Mouse (Mus musculus) limb, embryonic 13.5 days (tissue): ENCODE results near the gene P2rx3. TPM values are rescaled to one million over a fixed set of nuclear protein-coding genes. Genes with fewer than 3 reads are reported as not detected.
A peak's percentile ranks its signal among the peaks of the same experiment; 100 is the strongest.

Source experiments
- ATAC-seq: fragments of 200-750 bp; cut with Nextera tagmentation; 2 replicates; pipeline ENCODE4 v1.8.0; 2017; ENCODE audit warnings: low read depth, moderate number of reproducible peaks, moderate TSS enrichment; ENCODE audit not compliant: low FRiP score
- H3K27ac ChIP-seq: fragments of 300-500 bp; sonication (generic); 2 replicates; pipeline ENCODE4 v1.5.1; 2015; ENCODE audit warnings: inconsistent platforms, mild to moderate bottlenecking, moderate library complexity
- H3K27me3 ChIP-seq: fragments of 300-500 bp; sonication (generic); 2 replicates; pipeline ENCODE4 v1.6.1; 2015; ENCODE audit warnings: mild to moderate bottlenecking, inconsistent platforms
- H3K36me3 ChIP-seq: fragments of 300-500 bp; sonication (generic); 2 replicates; pipeline ENCODE4 v1.6.1; 2015; ENCODE audit warnings: inconsistent platforms, mild to moderate bottlenecking, moderate library complexity
- H3K4me1 ChIP-seq: fragments of 300-500 bp; sonication (generic); 2 replicates; pipeline ENCODE4 v1.6.1; 2015; ENCODE audit warnings: inconsistent platforms
- H3K4me2 ChIP-seq: fragments of 300-500 bp; sonication (generic); replicated peaks from 2 replicates; pipeline ENCODE4 v1.6.1; 2015; ENCODE audit warnings: inconsistent platforms, mild to moderate bottlenecking, moderate library complexity
- H3K4me3 ChIP-seq: fragments of 300-500 bp; sonication (generic); 2 replicates; pipeline ENCODE4 v1.5.1; 2015; ENCODE audit warnings: moderate library complexity, mild to moderate bottlenecking, inconsistent platforms
- H3K9ac ChIP-seq: fragments of 300-500 bp; sonication (generic); 2 replicates; pipeline ENCODE4 v1.6.1; 2015; ENCODE audit warnings: mild to moderate bottlenecking, inconsistent platforms
- H3K9me3 ChIP-seq: fragments of 300-500 bp; sonication (generic); 2 replicates; pipeline ENCODE4 v1.6.1; 2016; ENCODE audit warnings: inconsistent platforms
- WGBS: fragments of 180-500 bp; shearing (Covaris S2); methylation state at CpG from one replicate; pipeline ENCODE4 v1.1.7; 2015; 5-methylcytosine and 5-hydroxymethylcytosine counted together
- polyA plus RNA-seq: library from polyadenylated mRNA; unstranded; fragments of >200 nt; fragmentation: Nextera tagmentation; extraction: Ambion mirVana; gene quantifications from 2 replicates; pipeline ENCODE4 v1.2.1, GENCODE M21; 2015

P2rx3 gene
- polyA plus RNA-seq, result 1.0 and 1.1 TPM in 2 replicates

GRCm38 (mm10) chr2:85037047-85038026, at the start of gene P2rx3, which contains the start of gene Ssrp1:
P2rx3 (minus strand) TSS chr2:85037462.
Ssrp1 (plus strand) TSS chr2:85037234.
- H3K4me2 ChIP-seq, result peak within 1 kb of the TSS; percentile 85
- H3K4me1 ChIP-seq, result peaks cover 22% of the 10 kb centered on the region
- peak within 1 kb of the TSS; percentile 84 for H3K4me3 ChIP-seq
- peak; percentile 95 for ATAC-seq
- H3K9me3 ChIP-seq, result no peaks in the 10 kb centered on the region
- no peaks in the 10 kb centered on the region for H3K27me3 ChIP-seq
- H3K27ac ChIP-seq, result peak within 1 kb of the TSS; percentile 85
- under 1% methylated on average over 66 of the region's 66 CpGs for WGBS
- H3K36me3 ChIP-seq, result peaks cover 36% of the 10 kb centered on the region
- H3K9ac ChIP-seq, result peak within 1 kb of the TSS; percentile 96

- H3K27me3 ChIP-seq, result no peaks in the 10 kb centered on the region
- H3K4me2 ChIP-seq, result no peak overlapping the region
- ATAC-seq, result no peak
- no peaks in the 10 kb centered on the region for H3K9me3 ChIP-seq
- H3K4me1 ChIP-seq, result 0 out of 2 replicates have a peak, but pooled peaks cover 11% of the 10 kb centered on the region
- no peak overlapping the region for H3K9ac ChIP-seq
- H3K36me3 ChIP-seq, result peaks cover 64% of the 10 kb centered on the region
- WGBS, result 86% methylated on average over 5 of the region's 5 CpGs
- no peak overlapping the region for H3K4me3 ChIP-seq
- H3K27ac ChIP-seq, result no peak overlapping the region
Measured at GRCm38 (mm10) chr2:85073751-85074150, 36.5 kb upstream of the P2rx3 start.

GRCm38 (mm10) chr2:85071921-85072320, 34.7 kb upstream of the P2rx3 start:
- no peaks in the 10 kb centered on the region for H3K9me3 ChIP-seq
- 82% methylated on average over 5 of the region's 5 CpGs for WGBS
- no peaks in the 10 kb centered on the region for H3K27me3 ChIP-seq
- no peak overlapping the region for H3K4me3 ChIP-seq
- no peak overlapping the region for H3K27ac ChIP-seq
- H3K4me2 ChIP-seq, result no peak overlapping the region
- no peak overlapping the region for H3K9ac ChIP-seq
- no peak for ATAC-seq
- H3K4me1 ChIP-seq, result peaks cover 16% of the 10 kb centered on the region; the same call in 1 of the 2 replicates
- H3K36me3 ChIP-seq, result peaks cover 58% of the 10 kb centered on the region

- Histone ChIP-seq H3K27me3 (no peaks in the 10 kb centered on the region), H3K4me1 (peaks cover 22% of the 10 kb centered on the region; the same call in 1 of the 2 replicates), H3K9ac (0 out of 2 replicates have a peak overlapping the region, but pooled peaks have one; percentile 1), H3K27ac (peak overlapping the region; percentile 69), H3K4me3 (no peak overlapping the region), H3K36me3 (peaks cover 77% of the 10 kb centered on the region), H3K9me3 (no peaks in the 10 kb centered on the region), H3K4me2 (no peak overlapping the region)
- 71% methylated on average over 15 of the region's 15 CpGs for WGBS
- no peak; the same call in 1 of the 2 replicates for ATAC-seq
Measured at GRCm38 (mm10) chr2:85070086-85070485, 32.8 kb upstream of the P2rx3 start.

- no peaks in the 10 kb centered on the region for H3K9me3 ChIP-seq
- H3K4me1 ChIP-seq, result peaks cover 25% of the 10 kb centered on the region; the same call in 1 of the 2 replicates
- no peak overlapping the region for H3K27ac ChIP-seq
- H3K9ac ChIP-seq, result no peak overlapping the region
- peaks cover 77% of the 10 kb centered on the region for H3K36me3 ChIP-seq
- ATAC-seq, result no peak
- WGBS, result 75% methylated on average over 2 of the region's 2 CpGs
- no peak overlapping the region for H3K4me2 ChIP-seq
- no peaks in the 10 kb centered on the region for H3K27me3 ChIP-seq
- H3K4me3 ChIP-seq, result no peak overlapping the region
Measured at GRCm38 (mm10) chr2:85068626-85069025, 31.4 kb upstream of the P2rx3 start.

- Histone ChIP-seq H3K4me2 (no peak overlapping the region), H3K27ac (no peak overlapping the region), H3K4me1 (peaks cover 25% of the 10 kb centered on the region; the same call in 1 of the 2 replicates), H3K27me3 (no peaks in the 10 kb centered on the region), H3K9ac (no peak overlapping the region), H3K36me3 (peaks cover 77% of the 10 kb centered on the region), H3K4me3 (no peak overlapping the region), H3K9me3 (no peaks in the 10 kb centered on the region)
- WGBS, result 70% methylated on average over 10 of the region's 10 CpGs
- no peak for ATAC-seq
Measured at GRCm38 (mm10) chr2:85067903-85068625, 30.8 kb upstream of the P2rx3 start.

- Histone ChIP-seq H3K9me3 (no peaks in the 10 kb centered on the region), H3K4me1 (peaks cover 25% of the 10 kb centered on the region; the same call in 1 of the 2 replicates), H3K36me3 (peaks cover 77% of the 10 kb centered on the region), H3K4me3 (no peak overlapping the region), H3K27me3 (no peaks in the 10 kb centered on the region), H3K4me2 (no peak overlapping the region), H3K27ac (no peak overlapping the region), H3K9ac (no peak overlapping the region)
- no peak for ATAC-seq
- WGBS, result 92% methylated on average over 5 of the region's 5 CpGs
Measured at GRCm38 (mm10) chr2:85066937-85067336, 29.7 kb upstream of the P2rx3 start.

GRCm38 (mm10) chr2:85065141-85065875, 28.0 kb upstream of the P2rx3 start:
- 67% methylated on average over 12 of the region's 12 CpGs for WGBS
- Histone ChIP-seq H3K4me1 (peaks cover 36% of the 10 kb centered on the region), H3K27ac (no peak overlapping the region), H3K9ac (no peak overlapping the region), H3K4me3 (no peak overlapping the region), H3K9me3 (no peaks in the 10 kb centered on the region), H3K27me3 (no peaks in the 10 kb centered on the region), H3K36me3 (peaks cover 63% of the 10 kb centered on the region), H3K4me2 (no peak overlapping the region)
- no peak for ATAC-seq

GRCm38 (mm10) chr2:85061107-85061541, 23.9 kb upstream of the P2rx3 start:
- Histone ChIP-seq H3K27ac (peak overlapping the region; percentile 82), H3K36me3 (peaks cover 84% of the 10 kb centered on the region)

GRCm38 (mm10) chr2:85060591-85061060, 23.4 kb upstream of the P2rx3 start:
- Histone ChIP-seq H3K4me3 (peak overlapping the region; percentile 48), H3K36me3 (peaks cover 84% of the 10 kb centered on the region), H3K9ac (peak overlapping the region; percentile 69), H3K27ac (peak overlapping the region; percentile 82), H3K4me1 (peaks cover 25% of the 10 kb centered on the region), H3K4me2 (peak overlapping the region; percentile 74), H3K27me3 (no peaks in the 10 kb centered on the region), H3K9me3 (no peaks in the 10 kb centered on the region)
- peak; percentile 88 for ATAC-seq
- WGBS, result 3% methylated on average over 11 of the region's 11 CpGs

More at GRCm38 (mm10) chr2:85061107-85061541, 23.9 kb upstream of the P2rx3 start:
- H3K27me3 ChIP-seq, result no peaks in the 10 kb centered on the region
- H3K9ac ChIP-seq, result peak overlapping the region; percentile 69
- WGBS, result 13% methylated on average over 10 of the region's 10 CpGs
- peak overlapping the region; percentile 48 for H3K4me3 ChIP-seq
- H3K9me3 ChIP-seq, result no peaks in the 10 kb centered on the region
- peak overlapping the region; percentile 74 for H3K4me2 ChIP-seq
- H3K4me1 ChIP-seq, result peaks cover 25% of the 10 kb centered on the region
- ATAC-seq, result peak; percentile 17; the same call in 1 of the 2 replicates

- Histone ChIP-seq H3K9me3 (no peaks in the 10 kb centered on the region), H3K36me3 (peaks cover 84% of the 10 kb centered on the region), H3K27me3 (no peaks in the 10 kb centered on the region), H3K9ac (no peak overlapping the region), H3K4me1 (peaks cover 17% of the 10 kb centered on the region), H3K4me2 (peak overlapping the region; percentile 74), H3K4me3 (no peak overlapping the region), H3K27ac (peak overlapping the region; percentile 82)
- no peak for ATAC-seq
- WGBS, result 82% methylated on average over 6 of the region's 6 CpGs
Measured at GRCm38 (mm10) chr2:85059677-85060076, 22.4 kb upstream of the P2rx3 start.
